Comparison of ENCODE assay signal across 13 mouse cellular contexts in genomic region chr17:49726976-49727375, GRCm38 (mm10).
"Had no signal": no experiment of that assay in that cellular context is flagged by ENCODE, and none has a peak within 500 bp of the region (broad histone marks: within the 10 kb centered on the region; RNA-seq: fewer than 3 reads in every experiment).

No protein-coding gene starts in this region.

- H3K36me3 ChIP-seq: limb, embryonic 15.5 days; liver, embryonic 13.5 days; midbrain, embryonic 13.5 days; neural tube, embryonic 15.5 days had no signal

- H3K9ac ChIP-seq: limb, embryonic 15.5 days; liver, embryonic 13.5 days; liver, postnatal 0 days; midbrain, embryonic 13.5 days; neural tube, embryonic 15.5 days had no signal

- H3K9me3 ChIP-seq: limb, embryonic 15.5 days; liver, embryonic 13.5 days; neural tube, embryonic 15.5 days had no signal

- H3K4me1 ChIP-seq: limb, embryonic 15.5 days; liver, embryonic 13.5 days; midbrain, embryonic 13.5 days; neural tube, embryonic 15.5 days had no signal

- H3K27me3 ChIP-seq: limb, embryonic 15.5 days; liver, embryonic 13.5 days; midbrain, embryonic 13.5 days; neural tube, embryonic 15.5 days had no signal

- H3K4me3 ChIP-seq: limb, embryonic 15.5 days; liver, embryonic 13.5 days; midbrain, embryonic 13.5 days; myocyte; neural tube, embryonic 15.5 days had no signal

- ATAC-seq: hindbrain, postnatal 0 days; liver, postnatal 0 days; midbrain, embryonic 13.5 days had no signal

- H3K27ac ChIP-seq: hindbrain, postnatal 0 days; limb, embryonic 15.5 days; liver, embryonic 13.5 days; midbrain, embryonic 13.5 days; neural tube, embryonic 15.5 days had no signal

- H3K4me2 ChIP-seq: limb, embryonic 15.5 days; liver, embryonic 13.5 days; midbrain, embryonic 13.5 days; neural tube, embryonic 15.5 days had no signal

- DNase-seq: kidney, adult 11 months; layer of hippocampus, adult 9-11 months; layer of hippocampus, postnatal 36 days; liver, embryonic 13.5 days; liver, postnatal 0 days; right cerebral cortex, adult 18-20 months; right cerebral cortex, postnatal 25 days; thymus, postnatal 36 days had no signal
